Mouse (Mus musculus): Measurements from ENCODE around the gene Tnfrsf1a. TPM values are rescaled to one million over a fixed set of nuclear protein-coding genes. Genes with fewer than 3 reads are reported as not detected.
"Not testable (repeated sequence)": the region's sequence is repeated elsewhere in the genome, so short reads cannot be mapped to it uniquely, and the experiment has no call there.

Gene Tnfrsf1a
- 24.0 and 25.9 TPM in 2 replicates for polyA plus RNA-seq (2014; fragmentation: Nextera tagmentation; extraction: Ambion mirVana)

DNA sequence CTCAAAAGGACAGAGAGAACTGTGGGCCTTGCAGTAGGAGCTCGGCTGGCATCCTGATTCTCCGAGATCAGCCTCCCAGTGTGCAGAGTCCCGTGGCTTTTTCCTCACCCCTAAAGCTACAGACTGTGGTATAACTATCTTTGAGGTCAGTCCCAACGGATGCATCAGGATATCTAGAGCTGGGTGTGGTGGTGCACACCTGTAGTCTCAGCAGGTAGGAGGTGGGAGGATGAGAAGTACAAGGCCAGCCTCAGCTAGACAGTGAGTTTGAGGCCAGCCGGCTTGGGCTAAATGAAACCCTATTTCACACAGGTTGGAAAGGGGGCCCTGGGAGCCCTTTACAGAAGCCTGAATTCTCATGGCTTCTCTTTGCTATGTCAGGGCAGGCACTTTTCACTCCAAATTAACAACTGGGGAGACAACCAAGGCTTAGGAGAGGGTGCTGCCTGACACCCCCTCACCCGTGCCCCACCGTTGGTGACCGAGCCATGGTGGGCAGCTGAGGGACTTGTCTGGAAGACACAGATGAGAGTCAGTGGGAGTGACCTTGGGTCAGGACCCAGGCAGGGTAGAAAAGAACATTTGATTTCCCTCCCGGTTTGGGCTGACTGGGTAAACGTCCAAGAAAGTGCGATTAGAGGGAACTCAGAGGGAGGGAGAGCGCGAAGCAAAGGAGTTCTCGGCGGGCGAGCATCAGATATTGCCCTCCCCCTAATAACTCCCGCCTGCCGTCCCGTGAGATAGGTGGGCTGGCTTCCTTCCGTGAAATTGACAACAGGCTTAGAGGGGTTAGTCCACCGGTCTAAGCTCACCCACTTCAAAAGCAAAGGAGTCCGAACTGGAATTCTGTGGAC lies at the start of gene Tnfrsf1a:
Gene Tnfrsf1a, plus strand, starts transcription at position 642 of the 854 bp plus-strand sequence.
- ATAC-seq (replicated peaks; ENCODE audit: low FRiP score): no peak; the same call in 1 of the 2 replicates
- H3K4me2 ChIP-seq (ENCODE audit: low read depth, low read length, severe bottlenecking): peak within 1 kb of the TSS; percentile 93

GRCm38 (mm10) chr6:125300982-125301381 lies 48.2 kb upstream of the Tnfrsf1a start:
- Histone ChIP-seq H3K9ac (ENCODE audit: low read length) (no peak overlapping the region), H3K4me1 (replicated peaks; ENCODE audit: control insufficient read depth, insufficient read depth, low read length) (no peaks in the 10 kb centered on the region), H3K9me3 (ENCODE audit: control insufficient read depth, low read length) (no peaks in the 10 kb centered on the region), H3K27ac (ENCODE audit: low read depth, low read length) (no peak overlapping the region), H3K4me2 (ENCODE audit: low read depth, low read length, severe bottlenecking) (no peak overlapping the region), H3K4me3 (ENCODE audit: low read depth, low read length) (no peak overlapping the region), H3K36me3 (ENCODE audit: control insufficient read depth, insufficient read depth, low read length) (no peaks in the 10 kb centered on the region), H3K27me3 (ENCODE audit: control insufficient read depth, insufficient read depth, low read length) (no peaks in the 10 kb centered on the region)
- no peak for DNase-seq (ENCODE audit: low spot score)
- no peak for ATAC-seq (replicated peaks; ENCODE audit: low FRiP score)
- 67% methylated on average over 1 of the region's 1 CpGs for WGBS

More for the DNA sequence above, at the start of gene Tnfrsf1a:
- H3K9me3 ChIP-seq (ENCODE audit: control insufficient read depth, low read length): no peaks in the 10 kb centered on the region
- no peak for DNase-seq (ENCODE audit: low spot score)
- H3K9ac ChIP-seq (ENCODE audit: low read length): peak within 1 kb of the TSS; percentile 64
- H3K36me3 ChIP-seq (ENCODE audit: control insufficient read depth, insufficient read depth, low read length): no peaks in the 10 kb centered on the region
- H3K27ac ChIP-seq (ENCODE audit: low read depth, low read length): no peak within 1 kb of the TSS
- H3K4me1 ChIP-seq (replicated peaks; ENCODE audit: control insufficient read depth, insufficient read depth, low read length): peaks cover 12% of the 10 kb centered on the region; the same call in 1 of the 2 replicates
- 4% methylated on average over 22 of the region's 22 CpGs for WGBS
- peak within 1 kb of the TSS; percentile 50 for H3K4me3 ChIP-seq (ENCODE audit: low read depth, low read length)
- H3K27me3 ChIP-seq (ENCODE audit: control insufficient read depth, insufficient read depth, low read length): 0 out of 2 replicates have a peak, but pooled peaks cover 3% of the 10 kb centered on the region

DNA sequence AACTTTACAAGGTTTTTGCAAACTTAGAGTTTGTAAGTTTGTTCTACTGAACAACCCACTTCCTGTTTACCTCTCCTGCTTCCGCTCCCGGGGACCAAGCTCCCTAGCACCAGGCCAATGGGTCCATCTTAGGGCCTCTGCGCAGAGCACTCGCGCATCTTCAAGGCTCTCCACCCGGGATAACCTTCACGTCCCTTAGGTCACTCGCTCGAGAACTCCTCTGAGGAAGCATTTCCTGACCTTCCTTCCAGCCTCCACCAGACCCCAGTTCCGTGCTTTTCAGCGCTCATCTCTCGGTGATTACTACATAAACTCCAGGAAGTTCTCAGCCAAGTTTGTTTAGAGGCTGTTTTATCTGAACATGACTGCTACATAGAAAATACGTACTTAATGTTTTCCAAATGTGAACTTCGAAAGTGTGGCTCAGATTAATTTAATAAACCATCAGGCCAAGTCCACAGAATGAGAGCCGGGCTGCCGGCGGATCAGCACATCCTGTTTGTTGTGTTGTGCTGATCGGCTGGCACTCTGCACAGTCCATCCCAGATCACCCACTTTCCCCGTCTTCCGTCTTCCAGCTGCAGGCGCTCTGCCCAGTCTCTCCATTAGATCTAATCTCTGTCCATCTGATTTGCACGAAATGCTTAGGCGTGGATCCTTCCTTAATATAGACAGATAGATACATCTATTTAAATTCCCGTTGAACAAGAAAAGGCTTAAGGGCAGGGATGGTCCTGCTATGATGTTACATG lies 46.8 kb upstream of the Tnfrsf1a start:
- WGBS: 90% methylated on average over 24 of the region's 24 CpGs
- H3K27me3 ChIP-seq (ENCODE audit: control insufficient read depth, insufficient read depth, low read length): no peaks in the 10 kb centered on the region
- no peak overlapping the region for H3K4me3 ChIP-seq (ENCODE audit: low read depth, low read length)
- H3K27ac ChIP-seq (ENCODE audit: low read depth, low read length): no peak overlapping the region
- no peak overlapping the region for H3K4me2 ChIP-seq (ENCODE audit: low read depth, low read length, severe bottlenecking)
- no peak overlapping the region for H3K9ac ChIP-seq (ENCODE audit: low read length)
- no peak for ATAC-seq (replicated peaks; ENCODE audit: low FRiP score)
- DNase-seq (ENCODE audit: low spot score): no peak
- H3K4me1 ChIP-seq (replicated peaks; ENCODE audit: control insufficient read depth, insufficient read depth, low read length): no peaks in the 10 kb centered on the region
- no peaks in the 10 kb centered on the region for H3K36me3 ChIP-seq (ENCODE audit: control insufficient read depth, insufficient read depth, low read length)
- no peaks in the 10 kb centered on the region for H3K9me3 ChIP-seq (ENCODE audit: control insufficient read depth, low read length)

GRCm38 (mm10) chr6:125303242-125303641 lies 45.9 kb upstream of the Tnfrsf1a start:
- WGBS: 88% methylated on average over 4 of the region's 4 CpGs
- H3K9me3 ChIP-seq (ENCODE audit: control insufficient read depth, low read length): no peaks in the 10 kb centered on the region
- no peak overlapping the region for H3K4me2 ChIP-seq (ENCODE audit: low read depth, low read length, severe bottlenecking)
- no peaks in the 10 kb centered on the region for H3K36me3 ChIP-seq (ENCODE audit: control insufficient read depth, insufficient read depth, low read length)
- ATAC-seq (replicated peaks; ENCODE audit: low FRiP score) (no peak), DNase-seq (ENCODE audit: low spot score) (no peak)
- H3K27me3 ChIP-seq (ENCODE audit: control insufficient read depth, insufficient read depth, low read length): no peaks in the 10 kb centered on the region
- no peak overlapping the region for H3K4me3 ChIP-seq (ENCODE audit: low read depth, low read length)
- no peak overlapping the region for H3K9ac ChIP-seq (ENCODE audit: low read length)
- no peak overlapping the region for H3K27ac ChIP-seq (ENCODE audit: low read depth, low read length)
- no peaks in the 10 kb centered on the region for H3K4me1 ChIP-seq (replicated peaks; ENCODE audit: control insufficient read depth, insufficient read depth, low read length)

DNA sequence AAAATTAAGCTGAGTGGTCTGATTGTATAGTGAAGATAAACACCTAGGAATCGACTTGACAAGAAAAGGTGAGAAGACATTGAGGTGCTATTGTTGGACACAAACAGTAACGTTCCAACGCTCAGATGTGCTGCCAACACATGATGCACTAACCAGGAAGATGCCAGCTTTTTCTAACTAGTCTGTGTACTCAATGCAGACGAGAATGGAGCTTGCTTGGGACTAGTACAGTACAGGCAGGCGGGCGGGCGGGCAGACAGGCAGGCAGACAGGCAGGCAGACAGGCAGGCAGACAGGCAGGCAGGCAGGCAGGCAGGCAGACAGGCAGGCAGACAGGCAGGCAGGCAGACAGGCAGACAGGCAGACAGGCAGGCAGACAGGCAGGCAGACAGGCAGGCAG lies 44.8 kb upstream of the Tnfrsf1a start:
- H3K36me3 ChIP-seq (ENCODE audit: control insufficient read depth, insufficient read depth, low read length); H3K4me1 ChIP-seq (replicated peaks; ENCODE audit: control insufficient read depth, insufficient read depth, low read length); H3K4me2 ChIP-seq (ENCODE audit: low read depth, low read length, severe bottlenecking); H3K9me3 ChIP-seq (ENCODE audit: control insufficient read depth, low read length); H3K27me3 ChIP-seq (ENCODE audit: control insufficient read depth, insufficient read depth, low read length); ATAC-seq (replicated peaks; ENCODE audit: low FRiP score); DNase-seq (ENCODE audit: low spot score); H3K4me3 ChIP-seq (ENCODE audit: low read depth, low read length); H3K27ac ChIP-seq (ENCODE audit: low read depth, low read length); H3K9ac ChIP-seq (ENCODE audit: low read length): not testable (repeated sequence)
- WGBS: 88% methylated on average over 7 of the region's 7 CpGs

GRCm38 (mm10) chr6:125305465-125305864 lies 43.7 kb upstream of the Tnfrsf1a start:
- ATAC-seq (replicated peaks; ENCODE audit: low FRiP score): no peak
- H3K27me3 ChIP-seq (ENCODE audit: control insufficient read depth, insufficient read depth, low read length): no peaks in the 10 kb centered on the region
- H3K27ac ChIP-seq (ENCODE audit: low read depth, low read length): no peak overlapping the region
- H3K4me1 ChIP-seq (replicated peaks; ENCODE audit: control insufficient read depth, insufficient read depth, low read length): no peaks in the 10 kb centered on the region
- no peak for DNase-seq (ENCODE audit: low spot score)
- WGBS: 92% methylated on average over 6 of the region's 6 CpGs
- H3K9ac ChIP-seq (ENCODE audit: low read length): no peak overlapping the region
- no peaks in the 10 kb centered on the region for H3K36me3 ChIP-seq (ENCODE audit: control insufficient read depth, insufficient read depth, low read length)
- H3K4me2 ChIP-seq (ENCODE audit: low read depth, low read length, severe bottlenecking): no peak overlapping the region
- no peaks in the 10 kb centered on the region for H3K9me3 ChIP-seq (ENCODE audit: control insufficient read depth, low read length)
- H3K4me3 ChIP-seq (ENCODE audit: low read depth, low read length): no peak overlapping the region

DNA sequence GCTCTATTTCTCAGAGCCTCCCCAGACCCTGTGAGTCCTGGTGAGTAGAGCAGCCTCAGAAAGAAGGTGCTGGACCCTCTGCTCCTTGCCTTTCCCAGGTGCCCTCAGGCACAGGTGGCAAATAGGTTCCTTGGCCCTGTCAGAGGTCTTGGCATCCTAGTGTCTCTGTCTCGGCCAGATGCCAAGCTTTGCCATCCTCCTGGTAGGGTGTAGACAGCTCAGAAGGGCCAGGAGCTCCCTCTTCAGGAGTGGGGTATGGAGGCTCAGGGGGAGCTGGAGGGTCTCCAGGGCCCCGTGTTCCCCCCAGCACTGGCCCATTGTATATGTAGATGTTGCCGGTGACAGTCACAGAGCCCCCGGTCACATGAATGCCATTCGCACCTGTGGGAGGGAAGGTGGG lies 42.1 kb upstream of the Tnfrsf1a start:
- H3K27me3 ChIP-seq (ENCODE audit: control insufficient read depth, insufficient read depth, low read length): no peaks in the 10 kb centered on the region
- H3K36me3 ChIP-seq (ENCODE audit: control insufficient read depth, insufficient read depth, low read length): no peaks in the 10 kb centered on the region
- ATAC-seq (replicated peaks; ENCODE audit: low FRiP score): no peak
- H3K4me2 ChIP-seq (ENCODE audit: low read depth, low read length, severe bottlenecking): no peak overlapping the region
- DNase-seq (ENCODE audit: low spot score): no peak
- H3K9me3 ChIP-seq (ENCODE audit: control insufficient read depth, low read length): no peaks in the 10 kb centered on the region
- H3K27ac ChIP-seq (ENCODE audit: low read depth, low read length): no peak overlapping the region
- WGBS: 94% methylated on average over 5 of the region's 5 CpGs
- H3K9ac ChIP-seq (ENCODE audit: low read length): no peak overlapping the region
- no peaks in the 10 kb centered on the region for H3K4me1 ChIP-seq (replicated peaks; ENCODE audit: control insufficient read depth, insufficient read depth, low read length)
- no peak overlapping the region for H3K4me3 ChIP-seq (ENCODE audit: low read depth, low read length)

DNA sequence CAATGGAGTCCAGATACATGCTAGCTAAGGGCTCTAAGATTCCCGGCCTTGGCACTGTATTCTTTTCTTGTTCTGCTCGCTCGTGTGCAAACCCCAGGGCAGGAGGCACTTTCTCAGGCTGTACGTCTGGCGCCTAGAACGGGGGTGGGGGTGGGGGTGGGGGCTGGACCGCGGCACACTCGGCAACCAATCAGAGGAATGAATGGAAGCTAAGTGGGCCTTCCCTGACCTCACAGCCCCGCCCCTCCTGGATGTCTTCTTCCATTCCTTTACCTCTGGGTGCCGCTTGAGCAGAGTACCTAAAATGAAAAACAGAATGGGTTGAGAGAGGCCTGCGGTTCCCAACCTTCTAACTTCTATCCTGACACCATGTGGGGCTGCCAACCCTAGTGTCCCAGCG lies 40.2 kb upstream of the Tnfrsf1a start:
- WGBS: 9% methylated on average over 13 of the region's 13 CpGs
- Histone ChIP-seq H3K27me3 (ENCODE audit: control insufficient read depth, insufficient read depth, low read length) (no peaks in the 10 kb centered on the region), H3K4me2 (ENCODE audit: low read depth, low read length, severe bottlenecking) (no peak overlapping the region)

More for the DNA sequence above, 40.2 kb upstream of the Tnfrsf1a start:
- Histone ChIP-seq H3K4me1 (replicated peaks; ENCODE audit: control insufficient read depth, insufficient read depth, low read length) (peaks cover 5% of the 10 kb centered on the region; the same call in 1 of the 2 replicates), H3K4me3 (ENCODE audit: low read depth, low read length) (no peak overlapping the region), H3K27ac (ENCODE audit: low read depth, low read length) (no peak overlapping the region), H3K9me3 (ENCODE audit: control insufficient read depth, low read length) (no peaks in the 10 kb centered on the region), H3K36me3 (ENCODE audit: control insufficient read depth, insufficient read depth, low read length) (no peaks in the 10 kb centered on the region), H3K9ac (ENCODE audit: low read length) (no peak overlapping the region)
- ATAC-seq (replicated peaks; ENCODE audit: low FRiP score): peak; percentile 55
- DNase-seq (ENCODE audit: low spot score): peak; percentile 70
